In genomic region chr13:91072351-91072750, GRCm38 (mm10) we compare ENCODE assay signal across 19 mouse cellular contexts.
DNase-seq lines count a peak whose midpoint lies in the region.
"Had no signal": no experiment of that assay in that cellular context is flagged by ENCODE, and none has a peak within 500 bp of the region (broad histone marks: within the 10 kb centered on the region; RNA-seq: fewer than 3 reads in every experiment).

No protein-coding gene starts in this region.

- DNase-seq in frontal cortex, adult 2 months (ENCODE audit: extremely low spot score in 1 of 2, low spot score in 1 of 2) = peak; percentile 29 to 51
- DNase-seq in frontal cortex, postnatal 10 days (ENCODE audit: low spot score in 2 of 2) = no peak
- peak; percentile 28 for DNase-seq in layer of hippocampus, adult 9-11 months
- DNase-seq in layer of hippocampus, postnatal 10 days (ENCODE audit: low spot score in 2 of 2) = no peak
- DNase-seq in right cerebral cortex, adult 2 months (ENCODE audit: low spot score in 2 of 2) = peak; percentile 27 to 43
- DNase-seq in right cerebral cortex, postnatal 14 days = no peak
- DNase-seq in neural tube, embryonic 10.5 days (ENCODE audit: extremely low spot score, low spot score) = no peak
- DNase-seq: adrenal gland, postnatal 10 days; adrenal gland, postnatal 36 days; B cell, adult 2 months; cerebellum, adult 11 months; cerebellum, adult 2 months; cerebellum, adult 9-11 months; cerebellum, postnatal 25 days; forebrain, postnatal 0 days; gastrocnemius, postnatal 25 days; heart, adult 18-20 months; heart, postnatal 10 days; heart, postnatal 36 days had no signal

Comparison
In these comparisons a context has a peak if more than half of its experiments do, and no peak if none do; other contexts are left out.
1. DNase-seq: peak in frontal cortex, adult 2 months (2 of 2), layer of hippocampus, adult 9-11 months (single experiment) and right cerebral cortex, adult 2 months (2 of 2); none in frontal cortex, postnatal 10 days (0 of 2), layer of hippocampus, postnatal 10 days (0 of 2), right cerebral cortex, postnatal 14 days (single experiment) and neural tube, embryonic 10.5 days (single experiment).